Mouse (Mus musculus) layer of hippocampus, postnatal 36 days (tissue): ENCODE measurements around the gene Homez. TPM values are rescaled to one million over a fixed set of nuclear protein-coding genes. Genes with fewer than 3 reads are reported as not detected.

ENCODE experiments used
- DNase-seq, 2 experiments: peaks; one replicate each; pipeline ENCODE4 v3.0.0; 2022
- total RNA-seq, 2 experiments: library from RNA; stranded (reverse); gene quantifications; 2 replicates each; pipeline ENCODE4 v1.2.3; 2021

Gene Homez
- total RNA-seq = 10 to 100 TPM; 21.2 to 25.8 TPM

DNA sequence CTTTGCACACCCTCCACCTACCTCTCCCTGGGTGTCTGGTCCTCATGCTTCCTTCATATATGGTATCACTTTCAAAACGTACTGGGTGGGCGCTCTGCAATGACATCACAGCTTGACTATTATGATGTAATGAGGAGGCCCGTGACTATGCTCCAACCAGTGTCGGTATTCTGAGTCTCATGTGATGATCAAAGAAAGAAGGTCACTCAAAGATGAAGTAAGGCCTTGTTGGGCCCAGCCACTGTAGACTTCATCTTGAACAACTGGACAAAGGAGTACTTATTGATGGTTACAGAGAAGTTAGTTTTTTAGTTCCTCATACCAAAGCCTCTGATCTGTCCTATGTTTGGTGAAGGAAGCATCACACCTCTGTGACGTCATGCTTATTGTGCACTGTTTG lies at the start of gene Homez:
Homez (minus strand) TSS at position 101 of the 400 bp plus-strand sequence.
- DNase-seq = no peak

DNA sequence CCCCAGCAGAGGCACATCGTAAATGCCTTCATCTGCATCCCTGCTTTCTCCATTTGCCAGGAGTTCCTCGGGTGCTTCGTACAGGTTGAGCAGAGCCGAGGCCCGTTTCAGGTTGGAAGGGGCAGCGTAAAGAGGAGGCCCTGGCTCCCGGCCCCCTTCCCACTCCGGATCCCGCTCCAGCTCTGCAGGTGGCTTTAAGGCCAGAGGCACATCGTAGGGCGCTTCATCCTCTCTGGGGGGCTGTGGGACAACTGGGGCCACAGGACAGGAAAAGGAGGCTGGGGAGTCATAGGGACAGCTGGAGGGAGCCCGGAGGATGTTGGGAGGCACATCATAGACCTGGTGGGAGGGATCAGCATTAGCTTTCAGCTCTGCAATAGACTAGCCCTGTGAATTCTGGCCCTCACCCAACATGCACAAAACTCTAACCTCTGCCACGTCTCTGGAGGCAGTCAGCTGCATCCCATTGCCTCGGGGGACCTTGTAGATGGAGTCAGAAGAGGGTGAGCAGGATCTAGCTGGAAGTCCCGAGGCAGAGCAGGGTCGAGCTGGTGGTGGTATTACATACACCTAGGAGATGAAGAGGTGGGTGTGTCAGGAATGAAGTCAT lies 49.4 kb upstream of the Homez start:
- no peak for DNase-seq

- no peak for DNase-seq
Measured at GRCm38 (mm10) chr14:54913343-54913742, 42.6 kb upstream of the Homez start.

DNA sequence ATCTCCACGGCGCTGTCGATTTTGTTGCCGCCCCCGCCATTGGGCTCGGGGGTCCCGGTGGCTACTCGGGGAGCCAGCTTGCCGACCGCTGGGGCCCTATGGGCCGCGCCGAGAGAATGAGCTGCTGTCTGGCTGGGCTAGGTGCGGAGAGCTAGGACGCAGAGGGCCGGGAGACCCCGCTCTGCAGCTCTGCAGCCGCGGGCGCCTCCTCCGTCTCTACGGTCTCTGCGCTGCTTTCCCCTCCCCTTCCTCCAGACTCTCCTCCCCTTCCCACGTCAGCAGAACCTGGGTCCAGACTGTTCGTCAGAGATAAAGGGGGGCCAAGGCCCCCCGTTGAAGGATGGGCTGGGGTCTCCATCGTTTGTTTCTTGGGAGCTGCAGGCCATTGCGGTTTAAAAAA lies 42.1 kb upstream of the Homez start, which contains the start of gene Slc22a17:
Slc22a17 (minus strand) TSS at position 247 of the 400 bp plus-strand sequence.
- DNase-seq = peak; percentile 84 to 85

DNA sequence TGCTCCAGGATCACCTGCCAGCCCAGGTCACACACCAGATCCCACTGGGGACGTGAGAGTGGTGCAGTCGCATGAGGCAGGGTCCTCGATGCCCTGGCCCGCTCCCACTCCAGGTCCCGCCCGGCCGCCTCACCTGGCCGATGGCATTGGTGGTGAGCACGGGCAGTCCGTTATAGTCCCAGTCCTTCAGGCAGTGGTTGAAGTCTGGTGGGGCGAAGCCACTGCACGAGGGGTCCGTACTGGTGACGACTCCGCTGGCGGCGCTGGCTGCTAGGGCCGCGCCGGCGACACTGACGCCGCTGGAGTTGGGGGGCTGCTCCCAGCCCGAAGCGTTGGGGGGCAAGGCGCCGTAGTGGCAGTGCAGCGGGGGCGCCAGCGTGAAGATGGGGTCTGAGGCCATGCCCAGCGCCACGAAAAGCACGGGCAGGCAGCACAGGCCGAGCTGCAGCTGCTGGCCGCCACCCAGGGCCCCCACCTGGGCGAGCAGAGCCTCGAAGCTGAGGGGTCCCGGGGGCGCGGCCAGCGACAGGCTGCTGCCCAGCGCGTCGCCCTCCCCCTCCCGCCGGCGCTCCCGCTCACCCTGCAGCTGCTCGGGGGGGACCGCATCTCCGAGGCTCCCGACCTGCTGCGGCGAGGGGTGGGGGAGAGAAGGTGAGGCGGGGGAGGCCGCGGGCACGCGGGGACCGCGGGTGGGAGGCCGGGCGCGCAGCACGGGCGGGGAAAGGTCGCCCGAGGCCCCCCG lies 41.5 kb upstream of the Homez start:
- no peak for DNase-seq

DNA sequence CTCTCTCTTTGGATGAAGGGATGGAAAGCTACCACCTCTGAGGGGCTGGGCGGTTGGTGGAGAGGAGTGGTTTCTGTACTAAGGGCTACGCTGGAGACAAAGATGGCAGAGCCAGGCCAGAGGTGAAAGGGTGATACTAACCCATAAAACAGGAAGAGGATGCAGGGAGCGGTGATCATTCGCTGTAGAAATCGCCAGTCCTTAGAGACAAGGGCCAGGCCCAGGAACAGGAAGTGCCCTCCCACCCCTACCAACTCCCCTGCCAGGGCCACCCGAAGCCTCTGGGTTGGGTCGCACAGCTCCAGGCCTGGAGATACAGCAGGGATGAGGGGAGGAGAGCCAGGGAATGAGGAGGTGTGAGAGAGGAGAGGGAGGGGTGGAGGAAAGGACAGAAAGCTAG lies 37.9 kb upstream of the Homez start:
- no peak for DNase-seq

GRCm38 (mm10) chr14:54903641-54904040 lies 32.9 kb upstream of the Homez start:
- DNase-seq = no peak

GRCm38 (mm10) chr14:54900383-54900782 lies 29.6 kb upstream of the Homez start:
- DNase-seq = peak; percentile 48 to 64

GRCm38 (mm10) chr14:54897445-54897844 lies 26.7 kb upstream of the Homez start:
- no peak for DNase-seq

- DNase-seq = peak; percentile 27 to 34
Measured at GRCm38 (mm10) chr14:54894296-54895151, 23.8 kb upstream of the Homez start.

DNA sequence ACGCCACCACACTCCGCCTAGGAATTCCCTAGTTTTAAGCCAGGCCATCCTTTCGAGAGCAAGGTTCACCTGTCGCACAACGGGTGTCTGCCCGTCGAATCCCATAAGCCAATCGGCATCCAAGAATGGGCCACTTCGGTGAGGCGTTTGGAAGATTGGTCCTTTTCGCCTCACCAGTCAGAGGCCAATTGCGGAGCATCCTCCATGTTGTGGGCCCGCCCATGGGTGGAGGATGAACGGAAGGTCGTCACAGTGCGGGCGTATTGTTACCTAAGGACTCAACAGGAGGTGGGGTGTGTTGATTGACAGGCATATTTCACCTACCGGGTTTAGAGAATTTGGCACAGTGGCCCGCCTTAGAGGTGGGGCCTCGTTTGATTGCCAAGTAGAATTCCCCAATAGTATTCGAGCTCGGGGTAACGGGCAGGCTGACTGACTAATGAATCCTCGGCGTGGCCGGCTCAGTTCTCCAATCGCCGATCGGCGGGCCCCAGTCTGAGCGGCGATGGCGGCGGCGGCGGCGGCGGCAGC lies 23.0 kb upstream of the Homez start:
- DNase-seq = peak; percentile 99

- DNase-seq = no peak
Measured at GRCm38 (mm10) chr14:54892200-54892599, 21.4 kb upstream of the Homez start, which contains the start of gene Pabpn1. TSS of gene Pabpn1 (plus strand) at chr14:54892500.

DNA sequence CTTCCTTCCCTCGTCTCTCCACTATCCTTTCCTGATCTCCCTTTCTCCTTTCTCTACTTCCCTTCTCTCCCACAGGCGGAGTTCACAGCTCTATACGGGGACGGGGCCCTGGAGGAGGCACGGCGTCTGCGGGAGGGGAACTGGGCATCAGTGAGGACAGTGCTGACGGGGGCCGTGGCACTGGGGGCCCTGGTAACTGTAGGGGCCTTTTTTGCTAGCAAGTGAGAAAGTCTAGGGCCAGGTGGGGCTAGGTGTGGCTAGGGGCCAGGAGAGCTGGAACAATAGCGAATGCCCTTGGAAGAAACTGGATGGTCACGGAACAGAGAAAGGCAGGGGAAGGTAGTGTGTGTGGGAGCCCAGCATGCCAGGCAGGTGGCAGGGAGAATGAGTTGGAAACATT lies 14.5 kb upstream of the Homez start:
- DNase-seq = no peak

DNA sequence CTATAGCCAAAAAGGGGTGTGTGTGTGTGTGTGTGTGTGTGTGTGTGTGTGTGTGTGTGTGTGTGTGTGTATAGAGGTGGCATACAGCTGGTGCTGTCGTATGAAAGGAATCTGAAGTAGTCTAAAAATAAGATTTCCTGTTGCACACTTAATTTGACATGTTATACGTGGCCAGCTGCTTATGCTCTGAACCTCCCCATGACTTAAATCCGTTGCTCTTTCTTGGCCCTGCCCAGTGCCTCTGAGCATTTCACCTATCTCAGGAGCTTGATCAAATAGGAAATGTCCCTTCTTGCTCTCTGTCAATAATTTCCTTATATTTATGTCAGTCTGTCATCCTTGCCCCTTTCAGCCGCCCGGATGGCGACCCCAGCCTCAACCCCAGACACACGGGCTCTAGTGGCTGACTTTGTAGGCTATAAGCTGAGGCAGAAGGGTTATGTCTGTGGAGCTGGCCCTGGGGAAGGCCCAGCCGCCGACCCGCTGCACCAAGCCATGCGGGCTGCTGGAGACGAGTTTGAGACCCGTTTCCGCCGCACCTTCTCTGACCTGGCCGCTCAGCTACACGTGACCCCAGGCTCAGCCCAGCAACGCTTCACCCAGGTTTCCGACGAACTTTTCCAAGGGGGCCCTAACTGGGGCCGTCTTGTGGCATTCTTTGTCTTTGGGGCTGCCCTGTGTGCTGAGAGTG lies 13.4 kb upstream of the Homez start:
- DNase-seq = no peak

DNA sequence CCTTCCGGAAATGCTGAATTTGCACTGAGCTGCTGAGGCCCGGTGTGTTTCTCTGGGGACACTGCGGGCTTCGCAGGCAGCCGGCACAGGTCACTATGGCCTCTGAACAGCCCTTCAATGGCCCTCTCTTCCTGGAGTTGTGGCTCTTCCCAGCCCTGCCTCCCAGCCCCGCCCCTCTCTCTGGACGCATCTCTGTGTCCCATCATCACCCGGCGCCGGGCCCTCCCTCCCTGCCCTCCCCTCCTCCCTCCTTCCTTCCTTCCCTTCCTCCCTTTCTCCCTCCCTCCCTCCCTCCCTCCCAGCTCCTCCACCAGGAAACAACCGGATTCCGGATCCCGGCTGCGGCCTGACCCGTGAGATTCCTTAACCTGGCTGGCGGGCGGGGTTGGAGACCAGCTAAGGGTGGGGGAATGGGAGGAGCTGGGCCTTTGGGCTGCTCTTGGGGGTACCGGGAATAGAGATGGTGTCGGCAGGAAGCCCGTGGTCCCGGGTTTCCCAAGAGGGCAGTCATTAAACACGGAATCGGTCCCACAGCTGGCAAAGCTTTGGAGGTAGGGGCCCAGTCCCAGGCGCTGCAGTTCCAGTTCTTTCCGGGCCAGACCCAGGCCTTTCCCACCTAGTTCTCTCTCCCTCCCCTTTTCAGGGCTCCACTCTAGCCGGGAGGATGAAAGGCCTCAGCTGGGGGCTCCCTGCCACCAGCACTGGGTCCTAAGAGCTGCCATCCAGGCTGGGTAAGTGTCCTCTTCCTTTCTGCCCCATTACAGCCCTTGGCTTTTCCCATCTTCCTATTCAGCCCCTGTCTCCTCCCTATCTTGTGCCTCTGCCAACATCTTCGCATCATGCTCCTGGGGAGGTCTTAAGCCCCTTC lies 12.6 kb upstream of the Homez start, which contains the start of the genes Bcl2l2 and Gm20521:
Bcl2l2 (plus strand) TSS at position 224 of the 868 bp plus-strand sequence.
Gm20521 (plus strand) TSS at position 288 of the 868 bp plus-strand sequence.
- peak; percentile 64 to 68 for DNase-seq

DNA sequence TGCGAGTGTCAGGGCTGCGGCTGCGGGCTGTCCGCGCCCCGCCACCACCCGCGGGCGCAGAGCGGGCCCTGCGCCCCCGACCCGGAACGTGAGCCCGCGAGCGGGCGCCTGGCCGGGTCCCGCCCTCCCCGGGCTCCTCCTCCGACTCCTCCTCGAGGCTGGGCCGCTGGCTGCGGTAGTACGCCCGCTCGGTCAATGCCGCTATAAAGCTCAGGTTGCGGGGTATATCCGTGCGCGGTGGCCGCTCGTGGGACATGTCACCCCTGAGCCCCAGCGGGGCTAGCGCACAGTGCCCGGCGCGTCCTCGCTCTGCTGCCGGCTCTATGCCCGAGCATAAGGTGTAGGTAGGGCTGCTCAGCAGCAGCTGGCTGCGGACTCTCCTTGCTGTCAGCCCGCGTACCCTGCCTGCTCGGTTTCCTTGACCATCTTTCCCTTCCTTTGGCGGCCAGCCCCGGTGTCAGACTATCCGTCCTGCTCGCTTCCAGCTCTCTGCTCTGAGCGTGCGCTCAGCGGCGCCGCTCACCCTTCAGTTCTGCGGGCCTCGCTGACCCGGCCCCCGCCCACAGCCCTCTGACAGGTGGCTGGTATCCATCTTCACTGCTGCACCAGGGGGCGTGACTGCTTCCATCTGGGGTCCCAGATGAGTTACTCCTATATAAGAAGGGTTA lies 6.4 kb upstream of the Homez start, which contains the start of gene Ppp1r3e:
Ppp1r3e (minus strand) TSS at position 503 of the 668 bp plus-strand sequence.
- peak; percentile 66 to 67 for DNase-seq

DNA sequence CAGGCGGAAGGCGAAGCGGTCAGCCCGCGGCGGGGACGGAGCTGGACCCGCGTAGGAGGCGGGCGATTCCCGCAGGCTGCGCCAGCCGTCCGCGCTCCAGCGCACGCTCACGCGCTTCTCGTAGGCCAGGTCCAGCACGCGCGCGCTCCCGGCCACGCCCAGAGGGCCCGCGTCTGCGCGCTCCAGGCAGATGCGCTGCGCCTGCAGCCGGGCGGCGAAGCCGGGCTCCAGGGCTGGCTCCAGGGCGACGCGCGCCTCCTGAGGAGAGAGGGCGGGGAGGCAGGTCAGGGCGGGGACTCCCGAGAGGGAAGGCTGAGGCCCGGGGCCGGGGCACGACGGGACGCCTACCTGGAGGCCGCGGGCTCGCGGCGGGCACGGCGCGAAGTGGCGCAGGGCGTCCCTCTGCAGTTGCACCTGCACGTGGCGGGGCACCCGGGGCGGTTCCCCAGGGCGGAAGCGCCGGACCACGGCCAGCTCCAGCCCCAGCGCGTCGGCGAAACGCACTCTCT lies 5.8 kb upstream of the Homez start:
- DNase-seq = peak; percentile 87 to 90

GRCm38 (mm10) chr14:54875844-54876538 lies 5.2 kb upstream of the Homez start:
- DNase-seq = no peak

DNA sequence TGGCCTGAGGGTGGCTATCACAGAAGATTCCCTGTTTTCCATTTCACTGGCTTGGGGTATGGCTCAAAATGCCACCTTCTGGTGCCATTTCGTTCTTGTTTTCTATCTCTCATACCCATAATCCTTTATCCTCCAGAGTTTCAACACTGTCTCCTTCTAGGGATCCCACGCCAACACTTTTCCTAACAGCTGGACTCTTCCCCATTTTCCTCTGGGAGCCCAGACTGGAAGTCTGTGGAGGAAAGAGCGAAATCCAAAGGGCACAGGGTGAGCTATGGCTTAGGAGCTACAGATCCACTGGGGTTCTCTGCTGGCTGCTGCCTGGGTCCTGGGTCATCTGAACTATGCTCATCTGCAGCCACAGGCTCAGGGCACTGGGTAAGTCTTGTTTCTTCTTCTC lies 3.4 kb upstream of the Homez start:
- no peak for DNase-seq
